Mouse (Mus musculus) ZHBTc4 (cell line): Measurements from ENCODE around the gene AC124108.1.

ENCODE experiments used
- DNase-seq: peaks from one replicate; pipeline ENCODE4 v3.0.0-alpha.2; 2011; ENCODE audit warnings: low read depth, low spot score

Gene AC124108.1

GRCm38 (mm10) chr1:132245010-132245409, 53.8 kb downstream of the AC124108.1 start:
- no peak for DNase-seq

GRCm38 (mm10) chr1:132246137-132246536, 54.9 kb downstream of the AC124108.1 start:
- no peak for DNase-seq

DNA sequence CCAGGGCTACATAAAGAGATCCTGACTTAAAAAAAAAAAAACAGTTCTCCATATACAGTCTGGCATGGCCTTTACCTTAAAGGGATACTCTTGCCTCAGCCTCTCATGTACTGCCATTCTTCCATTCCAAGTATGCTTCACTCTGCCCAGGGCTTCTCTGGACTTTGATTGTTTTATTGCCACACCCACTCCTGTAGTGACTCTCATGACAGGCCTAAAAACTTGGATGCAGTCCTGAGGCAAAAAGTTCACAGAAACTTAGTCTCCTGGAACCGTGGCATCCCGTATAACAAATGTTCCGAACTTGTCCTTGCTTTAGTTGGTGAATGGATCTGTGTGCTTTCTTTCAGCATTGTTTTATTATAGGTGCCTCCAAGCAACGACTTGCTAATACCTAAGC, 55.4 kb downstream of the AC124108.1 start:
- no peak for DNase-seq

GRCm38 (mm10) chr1:132254467-132254866, 63.2 kb downstream of the AC124108.1 start:
- DNase-seq = peak; percentile 66
